Mouse (Mus musculus) limb, embryonic 11.5 days (tissue): ENCODE data around the gene Cpeb2. TPM values are rescaled to one million over a fixed set of nuclear protein-coding genes. Genes with fewer than 3 reads are reported as not detected.

Experiments used
- ATAC-seq: fragments of 200-750 bp; cut with Nextera tagmentation; 2 replicates; pipeline ENCODE4 v1.8.0; 2017; ENCODE audit warnings: low read depth; ENCODE audit not compliant: insufficient number of reproducible peaks, low FRiP score, low TSS enrichment
- DNase-seq: peaks from one replicate; pipeline ENCODE4 v3.0.0-alpha.2; 2015; ENCODE audit warnings: low spot score
- H3K27ac ChIP-seq: fragments of 300-500 bp; sonication (generic); replicated peaks from 2 replicates; pipeline ENCODE4 v1.5.1; 2014; ENCODE audit warnings: low read depth, mild to moderate bottlenecking, low read length
- H3K27me3 ChIP-seq: fragments of 300-500 bp; sonication (generic); 2 replicates; pipeline ENCODE4 v1.6.1; 2014; ENCODE audit warnings: mild to moderate bottlenecking, low read length, mixed read lengths; ENCODE audit not compliant: control insufficient read depth, insufficient read depth
- H3K36me3 ChIP-seq: fragments of 300-500 bp; sonication (generic); 2 replicates; pipeline ENCODE4 v1.6.1; 2014; ENCODE audit warnings: mild to moderate bottlenecking, low read length, moderate library complexity, mixed read lengths; ENCODE audit not compliant: control insufficient read depth, insufficient read depth
- H3K4me1 ChIP-seq: fragments of 300-500 bp; sonication (generic); 2 replicates; pipeline ENCODE4 v1.6.1; 2014; ENCODE audit warnings: low read length, mixed read lengths; ENCODE audit not compliant: control insufficient read depth, insufficient read depth
- H3K4me2 ChIP-seq: fragments of 300-500 bp; sonication (generic); 2 replicates; pipeline ENCODE4 v1.6.1; 2014; ENCODE audit warnings: low read depth, mild to moderate bottlenecking, moderate library complexity; ENCODE audit not compliant: severe bottlenecking
- H3K4me3 ChIP-seq: fragments of 300-500 bp; sonication (generic); 2 replicates; pipeline ENCODE4 v1.5.1; 2014; ENCODE audit warnings: low read depth, low read length
- H3K9ac ChIP-seq: fragments of 300-500 bp; sonication (generic); 2 replicates; pipeline ENCODE4 v1.6.1; 2014; ENCODE audit warnings: mild to moderate bottlenecking, low read length
- H3K9me3 ChIP-seq: fragments of 300-500 bp; sonication (generic); 2 replicates; pipeline ENCODE4 v1.6.1; 2016; ENCODE audit warnings: low read length; ENCODE audit not compliant: control insufficient read depth
- WGBS: fragments of 180-500 bp; shearing (Covaris S2); extraction: QIAGEN DNeasy Blood & Tissue Kit; methylation state at CpG from one replicate; pipeline ENCODE4 v1.1.7; 2014; 5-methylcytosine and 5-hydroxymethylcytosine counted together
- polyA plus RNA-seq: library from polyadenylated mRNA; unstranded; fragments of >200 nt; fragmentation: Nextera tagmentation; extraction: Ambion mirVana; gene quantifications from 2 replicates; pipeline ENCODE4 v1.2.1, GENCODE M21; 2014

Gene Cpeb2
- polyA plus RNA-seq, 1 experiment from 2014 or later: 0.56 TPM

DNA sequence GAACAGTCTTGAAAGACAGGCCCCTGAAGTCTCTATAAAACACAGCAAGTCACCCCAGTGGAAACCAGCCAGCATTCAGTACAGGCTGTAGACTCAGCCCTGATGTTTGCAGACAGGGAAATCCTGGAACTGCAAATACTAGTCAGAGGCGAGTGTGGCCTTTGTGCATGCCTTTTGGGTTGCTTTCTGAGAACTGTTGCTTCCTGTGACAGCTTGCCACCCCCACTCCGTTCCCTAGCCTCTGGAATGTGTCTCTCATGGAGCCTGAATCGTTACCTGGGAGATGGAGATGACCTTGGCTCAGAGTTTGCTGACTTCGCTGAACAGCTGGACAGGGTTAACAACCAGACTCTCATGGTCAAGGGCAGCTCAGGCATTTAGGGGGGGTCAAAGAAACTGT is 77.0 kb downstream of the Cpeb2 start:
- Histone ChIP-seq H3K9ac (no peak overlapping the region), H3K4me3 (no peak overlapping the region), H3K4me2 (no peak overlapping the region), H3K27me3 (no peaks in the 10 kb centered on the region), H3K4me1 (no peaks in the 10 kb centered on the region), H3K36me3 (no peaks in the 10 kb centered on the region), H3K9me3 (no peaks in the 10 kb centered on the region), H3K27ac (no peak overlapping the region)
- ATAC-seq: no peak
- 48% methylated on average over 4 of the region's 4 CpGs for WGBS
- DNase-seq: no peak

DNA sequence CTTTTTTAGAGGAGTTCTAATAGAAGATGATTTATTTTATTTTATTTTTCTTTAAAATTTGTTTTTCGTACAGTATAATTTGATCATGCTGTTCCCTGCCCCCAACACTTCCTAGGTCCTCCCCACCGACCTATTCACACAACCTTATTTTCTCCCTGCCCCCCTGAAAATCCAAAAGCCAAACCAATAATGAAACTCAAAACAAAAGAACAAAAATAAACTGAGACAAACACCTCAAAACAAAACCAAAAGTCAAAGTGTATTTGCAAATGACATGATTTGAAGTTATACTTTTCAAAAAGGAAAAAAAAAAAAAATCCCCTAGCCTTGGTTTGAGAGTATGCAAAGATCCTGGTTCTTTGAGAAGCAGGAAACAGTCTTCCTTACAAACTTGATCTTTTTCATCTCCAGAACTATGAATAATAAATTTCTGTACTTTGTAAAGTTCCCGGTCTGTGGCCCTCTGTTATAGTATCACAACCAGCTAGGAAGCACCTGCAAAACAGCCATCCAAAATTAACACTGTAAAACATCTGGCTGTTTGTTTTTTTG is 91.4 kb downstream of the Cpeb2 start:
- ATAC-seq (no peak), DNase-seq (no peak)
- no peak overlapping the region for H3K4me2 ChIP-seq
- no peaks in the 10 kb centered on the region for H3K27me3 ChIP-seq
- no peaks in the 10 kb centered on the region for H3K36me3 ChIP-seq
- 72% methylated on average over 3 of the region's 3 CpGs for WGBS
- H3K4me1 ChIP-seq: no peaks in the 10 kb centered on the region
- H3K9ac ChIP-seq: no peak overlapping the region
- no peak overlapping the region for H3K27ac ChIP-seq
- H3K4me3 ChIP-seq: no peak overlapping the region
- no peaks in the 10 kb centered on the region for H3K9me3 ChIP-seq

DNA sequence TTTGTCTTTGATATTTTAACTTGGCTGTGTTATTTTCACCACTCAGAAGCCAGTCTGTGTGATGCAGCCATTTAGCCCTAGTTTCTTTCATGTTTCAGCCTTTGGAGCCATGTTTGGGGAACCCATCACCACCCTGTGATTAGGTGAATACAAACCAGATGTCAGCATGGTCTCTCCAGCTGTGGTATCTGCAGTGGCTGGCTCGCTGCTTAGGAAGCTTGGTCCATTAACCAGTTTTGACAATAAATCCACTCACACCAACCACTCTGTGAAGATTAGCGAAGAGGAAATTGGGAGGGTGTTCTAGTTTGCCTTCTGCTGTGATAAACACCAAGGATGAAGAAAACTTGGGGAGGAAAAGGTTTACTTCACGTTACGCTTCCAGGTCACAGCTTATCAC is 92.6 kb downstream of the Cpeb2 start:
- no peaks in the 10 kb centered on the region for H3K36me3 ChIP-seq
- H3K4me1 ChIP-seq: no peaks in the 10 kb centered on the region
- H3K27ac ChIP-seq: no peak overlapping the region; the same call in 1 of the 2 replicates
- H3K4me3 ChIP-seq: no peak overlapping the region
- H3K9ac ChIP-seq: no peak overlapping the region
- ATAC-seq: peak; percentile 13; the same call in 1 of the 2 replicates
- WGBS: 9% methylated on average over 4 of the region's 4 CpGs
- no peaks in the 10 kb centered on the region for H3K9me3 ChIP-seq
- DNase-seq: peak; percentile 58
- no peak overlapping the region for H3K4me2 ChIP-seq
- H3K27me3 ChIP-seq: no peaks in the 10 kb centered on the region

DNA sequence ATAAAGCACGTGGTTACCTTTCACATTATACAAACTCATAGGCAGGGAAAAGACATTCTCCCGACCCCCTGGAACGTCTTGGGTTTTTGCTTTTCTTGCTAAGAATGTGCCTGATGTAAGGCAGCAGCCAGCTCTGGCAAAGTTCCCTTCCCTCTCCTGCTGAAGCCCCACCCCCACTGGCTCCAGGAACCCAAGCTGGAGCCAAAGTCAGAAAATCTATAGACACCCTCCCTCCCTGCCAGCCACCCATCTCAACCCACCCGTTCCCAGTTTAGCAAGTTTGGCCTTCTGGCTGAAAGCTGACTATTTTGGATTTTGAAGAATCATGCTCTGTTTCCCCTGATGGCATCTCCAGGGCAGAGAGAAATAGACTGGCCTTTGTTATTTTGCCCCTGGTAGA is 95.6 kb downstream of the Cpeb2 start:
- H3K4me1 ChIP-seq: no peaks in the 10 kb centered on the region
- H3K27ac ChIP-seq: no peak overlapping the region
- H3K36me3 ChIP-seq: no peaks in the 10 kb centered on the region
- no peaks in the 10 kb centered on the region for H3K27me3 ChIP-seq
- no peaks in the 10 kb centered on the region for H3K9me3 ChIP-seq
- 43% methylated on average over 4 of the region's 4 CpGs for WGBS
- H3K4me3 ChIP-seq: no peak overlapping the region
- no peak for ATAC-seq
- DNase-seq: no peak
- no peak overlapping the region for H3K9ac ChIP-seq
- no peak overlapping the region for H3K4me2 ChIP-seq

DNA sequence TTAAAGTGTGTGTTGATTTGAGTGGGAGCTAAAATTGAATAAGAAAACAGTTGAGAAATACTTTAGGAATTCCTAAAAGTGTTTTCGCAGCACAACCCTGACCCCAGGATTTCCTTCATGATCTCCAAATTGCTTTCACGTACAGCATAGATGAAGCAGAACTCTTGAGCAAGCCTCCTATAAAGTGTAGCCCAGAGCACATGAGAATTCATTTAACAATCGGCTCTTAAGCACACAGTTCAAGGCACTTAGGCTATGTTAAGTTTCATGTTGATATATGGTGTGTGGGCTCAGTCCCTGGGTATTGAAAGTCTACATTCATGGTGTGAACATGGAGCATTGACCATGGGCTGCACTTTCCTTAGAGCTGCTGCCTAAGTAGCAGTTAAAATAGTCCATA is 97.3 kb downstream of the Cpeb2 start:
- Histone ChIP-seq H3K27me3 (no peaks in the 10 kb centered on the region), H3K9me3 (no peaks in the 10 kb centered on the region), H3K4me2 (no peak overlapping the region), H3K4me1 (no peaks in the 10 kb centered on the region), H3K27ac (no peak overlapping the region), H3K36me3 (no peaks in the 10 kb centered on the region), H3K9ac (no peak overlapping the region), H3K4me3 (no peak overlapping the region)
- ATAC-seq: no peak
- 56% methylated on average over 3 of the region's 3 CpGs for WGBS
- DNase-seq: no peak

DNA sequence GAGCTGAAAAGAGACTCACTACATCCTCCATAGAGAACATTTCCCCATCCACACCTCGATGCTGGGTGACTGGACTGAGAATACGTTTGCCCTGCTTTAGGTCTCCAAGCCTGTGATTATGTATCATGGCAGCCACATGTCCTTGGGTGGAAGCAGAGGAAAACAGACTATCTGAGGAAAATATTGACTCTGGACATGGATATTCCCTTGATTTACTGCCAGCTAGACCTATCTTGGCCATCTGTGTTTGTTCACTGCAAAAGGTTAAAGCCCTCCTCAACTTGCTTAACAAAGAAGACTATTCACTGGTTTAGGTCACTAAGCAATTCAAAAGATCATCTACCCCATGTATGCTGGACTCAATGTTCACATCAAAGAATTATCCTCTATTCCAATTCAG is 101.5 kb downstream of the Cpeb2 start:
- 82% methylated on average over 2 of the region's 2 CpGs for WGBS
- no peak for ATAC-seq
- Histone ChIP-seq H3K9me3 (no peaks in the 10 kb centered on the region), H3K36me3 (no peaks in the 10 kb centered on the region), H3K4me1 (no peaks in the 10 kb centered on the region), H3K4me2 (no peak overlapping the region), H3K27ac (no peak overlapping the region), H3K27me3 (no peaks in the 10 kb centered on the region), H3K9ac (no peak overlapping the region), H3K4me3 (no peak overlapping the region)
- no peak for DNase-seq

DNA sequence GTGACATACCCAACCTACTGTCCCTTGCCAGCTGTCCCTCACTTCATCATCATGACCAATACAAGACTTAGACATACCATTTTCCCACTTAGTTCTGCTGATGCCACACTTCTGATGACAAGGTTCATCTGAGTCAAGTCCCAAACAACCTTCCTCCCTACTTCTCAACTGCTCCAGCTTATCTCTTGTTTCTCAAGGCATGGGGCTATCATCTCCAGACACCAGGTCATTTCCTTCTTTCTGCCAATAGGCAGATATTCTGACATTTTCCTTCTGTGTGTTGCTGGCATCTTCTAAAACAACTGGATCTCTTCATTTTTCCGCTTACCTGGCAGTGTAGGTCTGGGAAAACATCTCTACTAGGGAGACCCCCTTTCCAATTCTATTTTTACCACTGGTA is 104.2 kb downstream of the Cpeb2 start:
- H3K27me3 ChIP-seq: no peaks in the 10 kb centered on the region
- no peak overlapping the region for H3K4me2 ChIP-seq
- H3K4me1 ChIP-seq: no peaks in the 10 kb centered on the region
- no peak overlapping the region for H3K27ac ChIP-seq
- H3K9ac ChIP-seq: no peak overlapping the region
- H3K36me3 ChIP-seq: no peaks in the 10 kb centered on the region
- DNase-seq (no peak), ATAC-seq (no peak)
- no peaks in the 10 kb centered on the region for H3K9me3 ChIP-seq
- H3K4me3 ChIP-seq: no peak overlapping the region
- 89% methylated on average over 1 of the region's 1 CpGs for WGBS

DNA sequence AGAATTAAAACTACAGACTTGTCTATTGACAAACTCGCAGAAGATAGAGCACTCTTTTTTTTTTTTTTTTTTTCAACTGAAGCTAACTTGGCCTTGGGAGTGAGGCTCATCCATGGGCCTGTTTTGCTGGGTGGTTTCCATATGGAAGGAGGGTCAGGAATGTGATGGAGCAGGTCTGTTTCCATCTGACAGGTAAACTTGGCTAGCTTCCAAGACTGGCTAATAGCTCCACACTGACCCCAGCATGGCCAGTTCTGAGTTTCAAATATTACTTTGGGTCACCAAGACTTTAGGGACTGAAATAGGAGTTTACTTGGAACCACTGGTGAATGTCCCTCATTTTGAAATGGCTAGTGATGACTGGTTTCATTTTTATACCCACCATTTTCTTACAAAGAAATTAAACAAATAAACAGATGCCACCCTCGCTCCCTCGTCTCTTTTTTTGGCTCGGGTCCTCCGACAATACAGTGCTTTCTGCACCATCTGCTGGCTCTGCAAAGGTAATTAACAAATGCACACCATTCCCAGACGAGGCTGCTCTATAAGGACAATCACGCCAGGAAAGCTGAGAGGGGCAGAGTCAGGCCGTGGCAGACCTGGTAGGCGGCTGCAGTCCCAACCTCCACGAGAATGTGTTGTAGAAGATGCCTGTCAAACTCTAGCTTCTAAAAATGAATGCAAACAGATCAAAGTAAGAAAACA is 106.0 kb downstream of the Cpeb2 start:
- Histone ChIP-seq H3K27me3 (no peaks in the 10 kb centered on the region), H3K4me1 (no peaks in the 10 kb centered on the region), H3K9me3 (no peaks in the 10 kb centered on the region), H3K27ac (no peak overlapping the region), H3K36me3 (no peaks in the 10 kb centered on the region), H3K4me2 (no peak overlapping the region), H3K4me3 (no peak overlapping the region), H3K9ac (no peak overlapping the region)
- WGBS: 65% methylated on average over 10 of the region's 10 CpGs
- DNase-seq (no peak), ATAC-seq (no peak)
